ENCODE assay signal across 19 mouse cellular contexts in the genomic region with DNA sequence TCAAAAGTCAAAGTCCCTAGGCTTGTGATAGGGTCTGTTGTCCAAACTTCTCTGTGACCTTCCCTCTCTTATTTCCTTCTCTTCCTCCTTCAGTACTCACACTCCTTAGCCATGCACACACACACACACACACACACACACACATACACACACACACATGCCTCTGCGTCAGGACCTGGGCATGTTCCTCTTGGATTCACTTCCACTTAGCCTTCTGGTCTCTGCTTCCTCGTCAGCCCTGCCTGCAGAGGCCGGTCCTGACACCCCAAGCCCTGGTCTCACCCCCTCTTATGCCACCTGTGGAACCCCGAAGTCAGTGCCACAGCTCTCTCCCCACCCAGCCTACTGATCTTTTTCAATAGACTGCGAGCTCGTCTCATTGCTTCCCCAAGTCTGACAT.
"Had no signal": no experiment of that assay in that cellular context is flagged by ENCODE, and none has a peak within 500 bp of the region (broad histone marks: within the 10 kb centered on the region; RNA-seq: fewer than 3 reads in every experiment).

No protein-coding gene starts in this region.

- H3K4me1 ChIP-seq: liver, embryonic 15.5 days; lung, embryonic 15.5 days; megakaryocyte, embryonic 14.5 days; stomach, embryonic 15.5 days had no signal

- H3K9ac ChIP-seq: liver, embryonic 15.5 days; liver, postnatal 0 days; lung, embryonic 15.5 days; midbrain, embryonic 13.5 days; midbrain, embryonic 15.5 days; neural tube, embryonic 12.5 days; stomach, embryonic 15.5 days had no signal

- H3K27ac ChIP-seq: liver, embryonic 15.5 days; lung, embryonic 15.5 days; macrophage; midbrain, embryonic 13.5 days; midbrain, embryonic 15.5 days; neural tube, embryonic 12.5 days; stomach, embryonic 15.5 days; stomach, postnatal 0 days had no signal

- H3K36me3 ChIP-seq: liver, embryonic 15.5 days; lung, embryonic 15.5 days; midbrain, embryonic 13.5 days; midbrain, embryonic 15.5 days; neural tube, embryonic 12.5 days; stomach, embryonic 15.5 days had no signal

- H3K4me3 ChIP-seq: liver, embryonic 15.5 days; lung, embryonic 15.5 days; midbrain, embryonic 13.5 days; midbrain, embryonic 15.5 days; neural tube, embryonic 12.5 days; stomach, embryonic 15.5 days had no signal

- H3K4me2 ChIP-seq: liver, embryonic 15.5 days; lung, embryonic 15.5 days; midbrain, embryonic 11.5 days; midbrain, embryonic 13.5 days; midbrain, embryonic 15.5 days; neural tube, embryonic 12.5 days; stomach, embryonic 15.5 days had no signal

- ATAC-seq: liver, postnatal 0 days; lung, postnatal 0 days; midbrain, embryonic 13.5 days; midbrain, embryonic 15.5 days had no signal

- DNase-seq: liver, postnatal 0 days; lung, adult 2 months; lung, postnatal 14 days; lung, postnatal 36 days; right cerebral cortex, postnatal 14 days; thymus, adult 2 months; thymus, postnatal 25 days; thymus, postnatal 4 days had no signal

- H3K27me3 ChIP-seq: liver, embryonic 15.5 days; lung, embryonic 15.5 days; megakaryocyte, embryonic 14.5 days; midbrain, embryonic 13.5 days; midbrain, embryonic 15.5 days; neural tube, embryonic 12.5 days; stomach, embryonic 15.5 days had no signal

- H3K9me3 ChIP-seq: liver, embryonic 15.5 days; lung, embryonic 15.5 days; megakaryocyte, embryonic 14.5 days; midbrain, embryonic 13.5 days; midbrain, embryonic 15.5 days; neural tube, embryonic 12.5 days; stomach, embryonic 15.5 days had no signal
